Mouse (Mus musculus) cortical plate, adult 2 months (tissue): ENCODE results near the gene Asf1b.

ENCODE experiments used
- CTCF ChIP-seq: fragments of 200-500 bp; IDR thresholded peaks from 2 replicates; pipeline ENCODE4 v1.5.1; 2011; ENCODE audit warnings: mild to moderate bottlenecking, control low read depth, low read length; ENCODE audit not compliant: insufficient read depth; ENCODE audit errors: extremely low read depth
- POLR2A ChIP-seq: fragments of 200-500 bp; IDR thresholded peaks from 2 replicates; pipeline ENCODE4 v1.6.1; 2011; ENCODE audit warnings: mild to moderate bottlenecking, low read length, control low read depth; ENCODE audit not compliant: insufficient read depth; ENCODE audit errors: extremely low read depth

DNA sequence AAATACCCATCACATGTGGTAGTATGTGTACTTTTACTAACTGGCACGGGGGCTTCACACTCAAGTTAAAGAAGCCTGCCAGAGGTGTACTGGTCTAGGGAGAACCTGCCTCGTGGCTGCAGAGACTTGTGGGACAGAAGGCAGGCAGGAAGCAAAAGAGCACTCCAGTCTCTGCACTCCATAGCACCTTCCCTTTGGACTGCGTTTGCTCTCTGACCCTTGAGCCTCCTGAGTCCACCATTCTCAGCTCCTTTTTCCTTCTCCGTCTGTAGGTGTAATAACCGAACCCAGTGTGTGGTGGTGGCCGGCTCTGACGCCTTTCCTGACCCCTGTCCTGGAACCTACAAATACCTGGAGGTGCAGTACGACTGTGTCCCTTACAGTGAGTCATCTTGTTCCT is 32.6 kb upstream of the Asf1b start:
- TF ChIP-seq CTCF (no peak), POLR2A (no peak)
